Mouse (Mus musculus) frontal cortex, postnatal 10 days (tissue): ENCODE data around the gene Mettl16.
"Not testable (repeated sequence)": the region's sequence is repeated elsewhere in the genome, so short reads cannot be mapped to it uniquely, and the experiment has no call there.

Experiments used
- DNase-seq, 2 experiments: peaks; one replicate each; pipeline ENCODE4 v3.0.0; 2022; ENCODE audit warnings: low spot score in 2 of 2, mixed read lengths in 1 of 2

The Mettl16 gene

DNA sequence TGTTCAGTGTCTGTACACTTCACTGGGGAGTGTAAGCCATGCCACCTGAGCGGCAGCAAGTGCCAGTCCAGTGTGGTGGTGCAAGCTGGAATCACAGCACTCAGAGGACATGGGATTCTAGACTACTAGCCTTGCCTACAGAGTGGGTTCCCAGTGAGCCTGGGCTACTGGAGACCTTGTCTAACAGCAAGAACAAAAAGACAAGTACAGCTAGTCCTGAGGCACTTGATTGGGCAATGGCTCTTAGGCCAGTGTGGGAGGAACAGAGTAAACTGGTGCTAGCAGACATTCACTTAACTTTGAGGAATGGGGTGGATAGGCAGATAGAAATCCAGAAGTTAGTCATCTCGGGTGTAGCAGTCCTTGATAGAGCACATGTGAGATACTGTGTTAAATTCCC is 1.8 kb downstream of the Mettl16 start:
- DNase-seq = no peak

DNA sequence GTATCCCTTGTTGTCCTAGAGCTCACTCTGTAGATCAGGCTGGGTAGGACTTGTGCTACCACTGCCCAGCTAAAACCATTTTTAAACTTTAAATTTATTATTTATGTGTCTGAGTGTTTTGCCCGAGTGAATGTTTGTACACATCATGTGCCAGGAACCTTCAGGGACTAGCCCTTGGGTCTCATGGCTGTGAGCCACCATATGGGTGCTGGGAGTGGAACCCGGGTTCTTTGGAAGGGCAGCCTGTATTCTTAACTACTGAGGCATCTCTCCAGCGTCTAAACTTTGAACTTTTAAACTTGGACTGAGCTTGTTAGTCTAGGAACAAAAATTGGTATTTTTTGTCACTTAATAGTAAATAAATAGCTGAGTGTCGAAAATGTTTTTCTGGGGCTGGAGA is 22.2 kb downstream of the Mettl16 start:
- no peak for DNase-seq

DNA sequence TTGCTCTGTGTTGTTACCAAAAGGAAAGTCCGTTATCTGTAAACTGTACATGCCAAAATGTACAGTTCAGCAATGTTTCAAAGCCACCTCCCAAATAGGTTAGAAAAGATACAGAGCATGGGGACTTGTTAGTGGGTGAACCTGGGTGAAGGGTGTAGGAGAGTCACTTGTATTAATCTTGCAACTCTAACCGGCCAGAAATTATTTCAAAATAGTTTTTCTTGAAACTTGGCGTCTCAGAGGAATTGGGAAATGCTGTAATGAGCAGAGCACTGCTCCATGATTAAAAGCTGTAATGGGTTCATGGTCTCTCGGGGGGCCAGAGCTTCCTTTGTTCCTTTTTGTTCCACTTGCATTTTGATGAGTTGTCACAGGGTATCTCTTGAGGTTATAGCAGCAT is 30.0 kb downstream of the Mettl16 start:
- DNase-seq = no peak

DNA sequence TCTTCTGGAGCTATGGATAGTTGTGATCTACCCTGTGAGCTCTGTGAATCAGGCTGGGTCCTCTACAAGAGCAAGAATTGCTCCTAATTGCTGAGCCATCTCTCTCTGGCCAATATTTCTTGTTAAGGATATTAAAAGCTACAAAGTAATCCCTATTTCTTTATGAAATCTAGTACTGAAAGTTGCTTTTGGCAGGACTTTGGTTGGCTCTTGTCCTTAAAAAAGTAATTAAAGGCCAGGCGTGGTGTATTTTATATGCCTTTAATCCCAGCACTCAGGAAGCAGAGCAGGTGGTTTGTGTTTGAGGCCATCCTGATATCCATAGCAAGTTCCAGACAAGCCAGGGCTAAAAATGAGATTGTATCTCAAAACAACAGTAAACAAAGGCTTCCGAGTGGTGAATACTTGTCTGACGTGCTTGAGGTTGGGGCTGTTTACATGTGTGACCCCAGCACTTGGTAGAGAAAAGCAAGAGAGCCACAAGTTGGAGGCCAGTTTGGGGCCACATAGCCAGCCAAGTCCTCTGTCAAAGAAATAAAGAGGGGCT is 33.5 kb downstream of the Mettl16 start:
- no peak for DNase-seq

DNA sequence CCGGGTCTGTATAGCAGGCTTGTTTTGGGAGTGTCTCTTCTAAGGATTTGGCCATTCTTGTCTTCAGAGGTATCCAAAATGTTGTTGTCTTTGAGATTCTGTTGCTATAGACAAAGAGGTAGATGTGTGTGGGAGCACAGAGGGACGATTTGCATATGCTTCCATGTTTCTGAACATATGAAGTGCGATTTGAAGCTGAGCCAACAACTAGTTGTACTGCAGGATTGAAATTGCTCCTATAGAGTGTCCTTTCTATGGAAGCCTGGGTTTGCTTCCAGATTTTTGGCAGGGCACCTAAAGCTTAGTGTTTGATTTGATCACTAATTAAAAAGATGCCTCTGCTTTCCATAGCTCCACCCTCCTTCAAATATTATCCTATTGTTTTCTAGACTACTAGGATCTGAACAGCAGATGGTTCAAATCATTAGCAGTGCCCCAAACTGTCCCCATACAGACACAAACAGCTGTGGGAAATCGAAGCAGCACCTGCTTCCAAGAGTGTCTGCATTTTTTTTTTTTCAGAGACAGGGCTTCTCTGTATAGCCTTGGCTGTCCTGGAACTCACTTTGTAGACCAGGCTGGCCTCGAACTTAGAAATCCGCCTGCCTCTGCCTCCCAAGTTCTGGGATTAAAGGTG is 36.7 kb downstream of the Mettl16 start:
- DNase-seq = no peak

DNA sequence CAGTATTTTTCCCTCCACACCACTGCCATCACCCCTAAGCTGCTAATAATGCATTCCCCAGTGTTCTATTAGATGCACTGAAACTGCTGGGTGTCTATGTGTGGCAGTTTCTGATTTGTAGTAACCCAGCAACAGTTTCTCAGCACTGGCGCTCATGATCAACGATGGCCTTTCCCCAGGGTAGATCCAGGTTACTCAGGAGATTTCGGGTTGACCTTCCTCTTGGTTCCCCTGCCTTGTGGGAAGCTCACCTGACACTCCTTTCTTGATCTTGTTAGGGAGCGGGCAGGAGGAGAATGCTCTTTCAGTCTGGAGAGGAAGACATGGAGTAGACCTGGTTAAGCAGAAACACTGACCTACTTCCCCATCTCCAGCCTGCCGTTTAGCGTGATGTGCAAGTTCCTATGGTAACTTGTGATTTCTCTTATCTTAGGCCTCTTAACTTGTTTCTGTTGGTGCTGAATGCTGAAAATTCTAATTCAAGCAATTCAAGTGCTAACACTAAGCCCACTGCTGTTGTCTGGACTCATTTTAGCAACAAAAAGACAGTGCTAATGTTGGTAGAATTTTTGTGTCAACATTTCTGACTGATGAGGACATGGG is 37.7 kb downstream of the Mettl16 start:
- no peak for DNase-seq

DNA sequence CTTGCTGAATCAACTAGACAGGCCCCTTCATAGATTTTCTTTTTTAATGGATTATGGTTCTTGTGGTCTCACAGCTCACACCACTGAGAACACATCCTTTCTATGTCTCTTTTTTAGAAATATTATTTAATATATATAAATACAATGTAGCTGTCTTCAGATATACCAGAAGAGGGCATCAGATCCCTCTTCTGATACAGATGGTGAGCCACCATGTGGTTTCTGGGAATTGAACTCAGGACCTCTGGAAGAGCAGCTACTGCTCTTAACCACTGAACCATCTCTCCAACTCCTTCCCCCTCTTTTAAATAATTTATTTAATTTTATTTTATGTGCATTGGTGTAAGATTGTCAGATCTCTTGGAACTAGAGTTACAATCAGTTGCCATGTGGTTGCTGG is 39.5 kb downstream of the Mettl16 start:
- no peak for DNase-seq

DNA sequence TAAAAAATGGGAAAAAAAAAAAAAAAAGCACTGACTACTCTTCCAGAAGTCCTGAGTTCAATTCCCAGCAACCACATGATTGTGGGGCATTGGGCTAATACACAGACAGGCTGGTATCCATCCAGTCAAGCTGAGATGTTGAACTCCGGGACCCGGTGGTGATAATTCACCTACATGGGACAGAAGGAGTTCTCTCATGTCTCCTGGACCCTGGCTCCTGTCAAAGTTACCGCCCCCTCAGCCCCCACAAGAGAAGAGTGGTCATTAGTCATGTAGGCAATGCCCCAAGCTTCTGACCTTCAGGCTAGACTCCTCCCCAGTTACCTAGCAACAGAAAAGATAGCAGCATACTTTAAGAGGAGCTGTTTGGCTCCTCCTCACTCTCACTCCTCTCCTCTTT is 40.4 kb downstream of the Mettl16 start:
- DNase-seq = not testable (repeated sequence)

DNA sequence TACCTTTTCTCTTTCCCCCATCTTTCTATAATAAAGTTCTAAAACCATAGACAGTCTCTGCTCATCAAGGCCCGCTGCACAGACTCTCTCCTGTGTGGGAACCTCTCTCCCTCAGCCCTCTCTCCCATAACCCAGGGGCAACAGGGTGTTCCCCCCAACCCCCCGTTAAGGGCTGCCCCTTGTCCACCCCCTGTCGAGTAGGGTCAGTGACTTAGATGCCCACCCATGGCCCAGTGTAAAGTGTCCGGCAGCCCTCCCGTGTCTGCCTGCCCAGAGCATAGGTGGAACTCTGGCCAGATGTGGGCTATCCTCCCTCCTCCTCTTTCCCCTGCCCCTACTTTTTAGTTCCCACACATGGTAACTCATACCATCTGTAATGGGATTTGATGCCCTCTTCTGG is 40.9 kb downstream of the Mettl16 start:
- DNase-seq = no peak

DNA sequence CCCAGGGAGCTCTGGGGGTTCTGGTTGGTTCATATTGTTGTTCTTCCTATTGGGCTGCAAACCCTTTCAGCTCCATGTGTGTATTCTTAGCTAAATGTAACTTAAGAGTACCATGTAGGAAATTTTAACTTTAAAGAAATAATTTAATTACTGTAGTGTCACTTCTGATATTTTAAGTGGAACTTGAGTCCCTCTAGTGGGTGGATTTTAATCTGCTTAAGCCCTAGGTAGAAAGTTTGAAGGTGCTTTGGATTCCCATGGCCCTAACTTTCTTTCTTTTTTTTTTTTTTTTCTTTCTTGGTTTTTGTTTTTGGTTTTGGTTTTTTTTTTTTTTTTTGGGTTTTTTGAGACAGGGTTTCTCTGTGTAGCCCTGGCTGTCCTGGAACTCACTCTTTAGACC is 45.2 kb downstream of the Mettl16 start:
- no peak for DNase-seq

DNA sequence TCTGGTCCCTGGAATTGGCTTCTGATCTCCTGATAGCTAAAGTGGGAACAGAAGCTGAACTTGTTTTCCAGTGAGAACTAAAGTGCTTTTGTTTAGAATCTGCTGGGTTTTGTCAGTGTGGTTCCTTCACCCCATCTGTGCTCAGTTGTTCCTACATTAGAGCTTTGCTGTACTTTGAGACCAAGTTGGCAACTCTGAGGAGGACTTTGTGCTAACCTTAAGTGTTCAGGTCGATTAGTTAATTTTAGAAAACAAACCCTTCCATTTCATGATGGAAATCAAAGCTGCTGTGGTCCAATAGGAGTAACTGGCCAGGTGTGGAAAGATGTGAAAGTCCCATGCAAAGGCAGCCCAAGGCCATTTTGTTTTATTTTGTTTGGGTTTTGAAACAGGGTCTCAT is 50.3 kb downstream of the Mettl16 start:
- DNase-seq = no peak

DNA sequence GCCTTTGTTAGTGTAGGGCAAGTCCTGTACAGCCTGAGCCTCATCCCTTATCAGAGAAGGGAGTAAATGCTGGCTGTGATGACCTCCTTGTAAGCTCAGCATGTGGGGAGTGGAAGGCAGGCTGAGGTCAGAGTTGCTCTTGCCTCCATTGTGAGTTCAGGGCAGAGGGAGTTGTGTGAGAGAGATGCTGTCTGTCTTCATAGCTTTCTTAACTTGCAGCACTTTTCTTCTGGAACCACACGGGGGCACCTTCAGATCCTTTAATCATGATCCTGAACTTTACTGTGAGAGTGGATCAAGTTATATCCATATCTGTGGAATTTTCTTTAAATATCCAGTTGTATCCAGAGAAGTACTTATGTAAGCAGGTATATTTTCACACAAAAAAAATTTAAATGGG is 50.8 kb downstream of the Mettl16 start:
- no peak for DNase-seq

DNA sequence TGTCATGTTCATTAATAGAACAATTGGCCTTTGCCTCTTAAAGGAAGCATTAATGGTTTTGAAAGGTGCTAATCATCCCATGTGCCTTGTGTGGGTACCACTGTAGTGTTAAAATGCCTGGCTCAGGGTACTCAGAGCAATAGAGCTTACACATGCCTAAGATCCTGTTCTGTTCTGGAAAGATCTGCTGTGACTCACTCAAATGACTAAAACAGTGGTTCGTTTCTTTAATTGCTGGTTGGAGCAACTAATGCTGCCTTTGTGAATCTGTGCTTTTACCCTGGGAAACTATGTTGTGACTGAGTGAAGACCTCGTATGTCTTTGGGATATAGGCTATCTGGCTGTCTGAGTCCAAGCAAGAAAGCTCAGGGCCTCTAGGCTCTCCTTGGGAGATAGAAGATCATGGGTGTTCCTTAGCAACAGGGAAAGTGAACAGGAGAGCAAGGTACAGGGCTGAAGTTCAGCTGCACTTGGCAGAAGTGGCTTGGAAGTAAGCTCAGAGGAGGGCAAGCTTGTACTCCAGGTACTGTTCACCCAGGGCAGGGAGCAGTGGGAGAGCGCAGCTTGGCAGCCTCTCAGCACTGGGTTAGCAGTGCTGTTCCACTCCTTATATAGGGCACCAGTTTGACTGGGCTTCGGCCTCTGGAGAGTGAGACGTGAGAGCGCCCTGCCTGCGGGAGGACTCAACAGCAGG is 52.3 kb downstream of the Mettl16 start:
- no peak for DNase-seq

DNA sequence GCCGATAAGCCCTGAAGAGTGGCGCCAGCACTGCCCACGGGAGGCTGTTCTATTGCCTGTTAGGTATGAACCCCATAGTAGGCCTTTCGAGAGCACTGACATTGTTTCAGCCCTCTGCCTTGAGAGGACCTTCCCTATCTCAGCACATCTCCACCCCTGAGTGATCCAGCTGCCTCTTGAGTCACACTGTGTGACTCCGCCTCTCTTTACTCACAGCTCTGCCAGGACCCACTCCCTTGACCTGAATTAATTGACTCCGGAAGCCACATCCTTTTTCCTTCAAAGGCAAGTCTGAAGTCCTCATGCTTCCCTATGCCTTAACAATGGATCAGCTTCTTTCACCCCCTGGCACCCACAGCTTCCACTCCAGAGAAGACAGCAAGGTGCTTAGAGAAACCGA is 55.5 kb downstream of the Mettl16 start:
- DNase-seq = no peak

DNA sequence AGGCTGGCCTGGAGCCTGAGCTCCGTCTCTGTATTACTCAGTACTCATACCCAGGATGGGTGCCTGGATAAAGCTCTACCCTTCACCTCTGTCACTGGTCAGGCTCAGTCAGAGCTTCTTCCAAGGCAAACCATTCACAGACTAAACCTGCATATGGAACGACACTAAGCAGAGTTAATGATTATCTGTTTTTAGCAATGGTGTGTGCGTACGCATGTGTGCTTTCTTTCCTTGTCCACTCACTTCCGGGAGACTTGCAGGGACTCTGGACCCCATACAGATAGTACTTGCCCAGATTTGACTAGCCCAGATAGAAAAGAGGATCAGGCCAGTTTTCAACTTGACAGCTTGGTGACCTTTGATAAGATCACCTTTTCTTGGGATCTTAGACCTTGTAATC is 56.1 kb downstream of the Mettl16 start:
- DNase-seq = no peak

DNA sequence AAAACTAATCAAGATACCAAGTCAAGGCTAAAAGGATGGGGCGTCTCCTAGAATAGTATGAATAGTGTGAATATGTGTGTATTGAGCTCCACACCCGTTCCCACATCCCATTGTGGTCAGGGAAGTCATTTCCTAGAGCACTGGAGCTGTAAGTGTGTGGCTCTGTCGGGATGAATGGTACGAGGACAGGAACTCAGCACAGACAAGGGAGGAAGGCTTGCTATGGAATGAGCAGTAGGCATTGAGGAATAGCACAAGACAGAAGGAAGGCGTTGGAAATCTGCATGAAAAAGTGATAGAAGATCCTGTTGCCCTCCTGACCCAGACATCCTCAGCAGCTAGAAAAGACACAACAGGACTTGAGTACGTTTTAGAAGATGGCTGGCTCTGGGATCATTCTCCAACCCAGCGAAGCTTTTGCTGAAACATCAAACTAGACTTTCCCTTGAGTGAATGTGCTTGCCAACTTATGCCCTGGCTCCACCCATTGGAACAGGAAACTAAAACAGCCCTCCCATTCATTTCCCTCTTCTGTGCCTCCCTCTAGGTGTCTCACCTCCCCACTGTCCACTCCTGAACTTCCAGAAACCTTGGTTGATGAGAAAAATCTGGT is 57.3 kb downstream of the Mettl16 start:
- no peak for DNase-seq

DNA sequence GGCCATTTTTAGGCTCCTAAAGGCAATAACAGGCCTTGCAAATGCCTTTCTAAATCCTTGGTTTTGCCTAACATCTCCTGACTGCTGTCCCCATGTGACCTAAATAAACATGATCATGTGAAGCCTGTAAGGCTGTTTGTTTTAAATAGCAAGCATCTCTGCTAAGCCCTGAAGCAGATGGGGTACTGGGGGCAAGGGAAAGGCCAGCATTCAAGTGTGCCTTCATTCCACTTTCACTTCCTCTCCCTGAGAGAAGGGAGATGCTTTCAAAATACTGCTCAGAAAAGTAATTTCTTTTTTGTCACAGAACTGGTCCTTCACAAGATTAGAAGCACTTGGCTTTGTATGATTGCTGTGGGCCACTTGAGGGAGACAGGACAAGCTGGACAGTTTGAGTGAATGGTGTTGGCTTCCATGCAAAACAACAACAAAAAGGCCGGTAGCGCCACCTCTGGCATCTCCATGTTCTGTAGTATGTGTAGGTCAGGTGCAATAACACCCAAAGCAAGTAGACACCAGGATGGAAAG is 57.8 kb downstream of the Mettl16 start:
- DNase-seq = no peak

DNA sequence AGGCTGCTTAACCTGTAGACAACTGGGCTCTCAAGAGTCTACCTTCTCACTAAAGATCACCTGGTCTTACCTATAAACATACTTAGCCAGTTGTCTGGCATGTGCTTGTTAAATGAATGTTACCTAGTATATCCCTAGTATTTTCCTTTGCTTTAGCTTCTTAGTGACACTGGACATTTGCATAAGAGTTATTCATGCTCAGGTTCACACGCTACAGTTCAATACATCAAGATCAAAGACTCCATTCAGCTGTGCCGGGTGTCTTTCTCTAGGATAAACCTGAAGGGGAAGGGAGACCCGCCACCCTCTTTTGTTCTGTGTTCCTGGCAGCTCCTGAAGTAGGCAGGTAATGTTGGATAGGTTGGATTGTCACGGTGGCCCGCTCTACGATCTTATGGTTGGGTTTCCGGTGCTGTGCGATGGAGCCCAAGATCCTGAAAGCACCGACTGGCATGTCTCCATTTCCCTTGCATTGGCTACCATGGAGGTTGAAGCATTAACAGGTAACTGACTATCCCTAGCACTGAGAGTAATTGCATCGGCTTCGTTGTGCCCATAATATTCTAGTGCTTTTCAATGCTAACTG is 58.4 kb downstream of the Mettl16 start:
- DNase-seq = no peak

DNA sequence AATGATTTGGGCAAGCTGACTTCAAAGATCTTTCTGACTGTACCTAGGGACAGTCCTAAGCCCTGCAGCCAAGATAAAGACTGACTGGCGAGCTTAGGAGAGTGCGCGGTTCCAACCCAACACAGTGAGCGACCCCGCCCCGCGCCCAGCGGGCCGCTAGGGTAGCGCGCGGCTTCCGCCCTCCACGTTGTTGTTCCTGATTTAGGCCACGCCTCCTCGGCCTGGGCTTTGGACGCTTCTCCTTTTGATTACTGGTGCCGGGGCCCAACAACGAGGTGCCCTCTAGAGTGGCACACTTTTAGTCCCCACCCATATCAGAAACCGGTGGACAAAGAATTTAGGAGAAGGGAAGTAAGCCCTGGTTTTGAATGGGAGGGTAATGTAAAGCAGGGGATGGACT is 59.2 kb downstream of the Mettl16 start:
- DNase-seq = peak; percentile 77 to 81

DNA sequence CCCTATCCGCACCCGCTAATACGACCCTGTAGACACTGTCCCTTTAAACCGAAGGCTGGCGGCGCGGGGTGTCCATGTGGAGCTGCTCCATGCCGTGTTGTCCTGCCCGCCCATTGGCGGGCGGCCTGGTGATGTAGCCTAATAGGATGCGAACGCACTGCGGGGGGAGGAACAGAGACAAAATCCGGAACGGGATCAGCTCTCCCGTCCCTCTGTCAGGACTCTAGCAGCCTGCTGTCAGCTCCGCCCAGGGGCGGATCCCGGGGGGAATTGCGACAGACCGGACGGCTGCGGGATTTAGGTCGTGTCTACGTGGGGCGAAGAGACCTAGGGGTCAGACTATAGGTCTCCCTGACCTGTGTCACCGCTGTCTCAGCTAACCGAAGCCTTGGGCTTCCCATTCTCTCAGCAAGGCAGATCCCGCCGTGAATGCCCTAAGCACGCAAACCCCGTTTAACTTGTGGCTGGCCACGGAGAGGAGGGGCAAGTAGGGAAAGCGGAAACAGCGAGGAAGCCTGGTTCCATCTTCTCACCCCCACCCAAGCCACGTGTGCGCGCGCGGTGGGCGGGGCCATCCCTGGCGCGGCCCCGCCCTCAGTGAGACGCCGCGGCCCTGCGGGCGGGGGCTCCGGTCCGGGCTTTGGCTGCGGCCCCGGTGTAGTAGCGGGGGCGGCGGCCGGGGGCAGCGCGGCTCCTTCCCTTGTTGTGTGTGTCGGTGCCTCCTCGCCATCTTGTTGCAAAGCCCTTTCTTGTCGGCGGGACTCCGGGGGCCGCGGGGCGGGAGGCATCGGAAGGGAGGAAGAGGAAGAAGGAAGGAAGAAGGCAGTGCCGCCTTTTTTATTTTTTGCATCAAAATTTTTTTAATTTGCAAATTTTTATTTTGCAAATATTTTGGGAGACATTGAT is 59.9 kb downstream of the Mettl16 start, which contains the start of gene Mnt:
TSS of gene Mnt (plus strand) at position 665 of the 906 bp plus-strand sequence.
- peak; percentile 98 to 99 for DNase-seq

DNA sequence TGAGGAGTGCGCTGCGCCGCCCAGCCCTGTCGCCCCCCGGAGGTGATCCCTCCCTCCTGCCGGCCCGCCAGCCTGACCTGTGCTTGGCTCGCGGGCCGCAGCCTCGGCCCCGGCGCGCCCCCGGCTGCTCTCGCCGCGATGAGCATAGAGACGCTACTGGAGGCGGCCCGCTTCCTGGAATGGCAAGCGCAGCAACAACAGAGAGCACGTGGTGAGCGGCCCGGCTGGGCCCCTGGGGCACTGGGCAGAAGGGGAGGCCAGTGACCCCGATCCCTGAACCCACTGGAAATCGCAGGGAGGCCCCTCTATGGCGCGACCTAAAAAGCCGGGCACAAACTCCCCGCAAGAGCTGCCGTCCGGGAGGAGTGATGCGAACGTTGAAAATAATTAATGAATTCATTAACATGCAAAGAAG is 60.6 kb downstream of the Mettl16 start:
- DNase-seq = peak in 1 of 2 experiments; percentile 67
